24 mouse cellular contexts compared by ENCODE assay signal in the genomic region with DNA sequence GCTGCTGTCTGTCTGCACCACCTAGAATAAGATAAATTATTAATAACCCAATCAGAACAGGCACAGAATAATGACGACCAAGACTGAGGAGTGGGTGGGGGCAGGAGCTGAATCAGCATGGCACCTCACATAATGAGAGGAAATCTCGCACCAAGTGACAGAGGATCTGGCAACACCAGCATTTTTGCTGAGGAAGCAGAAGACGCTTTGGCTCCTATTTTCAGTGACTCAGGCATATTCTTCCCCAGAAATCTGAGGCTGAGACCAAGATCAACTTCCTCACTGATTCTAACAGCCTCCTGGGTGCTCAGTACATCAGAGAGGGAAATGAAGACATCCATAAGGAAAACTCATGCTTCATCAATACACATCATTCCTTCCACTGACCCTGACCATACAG.
"Had no signal": no experiment of that assay in that cellular context is flagged by ENCODE, and none has a peak within 500 bp of the region (broad histone marks: within the 10 kb centered on the region; RNA-seq: fewer than 3 reads in every experiment).

No protein-coding gene starts in this region.

- H3K9me3 ChIP-seq: heart, embryonic 13.5 days; heart, embryonic 15.5 days; hindbrain, embryonic 13.5 days; hindbrain, embryonic 15.5 days; kidney, embryonic 15.5 days; limb, embryonic 10.5 days; limb, embryonic 12.5 days had no signal

- H3K27ac ChIP-seq: heart, adult 2 months; heart, embryonic 13.5 days; heart, embryonic 15.5 days; hindbrain, embryonic 13.5 days; hindbrain, embryonic 15.5 days; hindbrain, postnatal 0 days; kidney, embryonic 15.5 days; kidney, postnatal 0 days; layer of hippocampus, adult 2 months; left cerebral cortex, adult 2 months; limb, embryonic 10.5 days; limb, embryonic 12.5 days had no signal

- H3K36me3 ChIP-seq: heart, embryonic 13.5 days; heart, embryonic 15.5 days; kidney, embryonic 15.5 days; limb, embryonic 10.5 days; limb, embryonic 12.5 days had no signal

- DNase-seq: gastrocnemius, postnatal 14 days; gastrocnemius, postnatal 36 days; heart, adult 2 months; heart, postnatal 14 days; heart, postnatal 36 days; kidney, adult 11 months; kidney, adult 2 months; kidney, adult 9 months; kidney, postnatal 14 days; kidney, postnatal 36 days; liver had no signal

- H3K4me1 ChIP-seq: heart, embryonic 13.5 days; heart, embryonic 15.5 days; hindbrain, embryonic 13.5 days; hindbrain, embryonic 15.5 days; limb, embryonic 12.5 days had no signal

- H3K9ac ChIP-seq: heart, embryonic 13.5 days; heart, embryonic 15.5 days; hindbrain, embryonic 13.5 days; hindbrain, embryonic 15.5 days; kidney, embryonic 15.5 days; limb, embryonic 12.5 days had no signal

- H3K4me2 ChIP-seq: heart, embryonic 13.5 days; heart, embryonic 15.5 days; hindbrain, embryonic 13.5 days; hindbrain, embryonic 15.5 days; kidney, embryonic 15.5 days; limb, embryonic 12.5 days; liver, embryonic 11.5 days had no signal

- H3K27me3 ChIP-seq: heart, embryonic 13.5 days; heart, embryonic 15.5 days; hindbrain, embryonic 13.5 days; hindbrain, embryonic 15.5 days; kidney, embryonic 15.5 days; limb, embryonic 12.5 days had no signal

- ATAC-seq: hindbrain, postnatal 0 days; intestine, embryonic 16.5 days had no signal

- H3K4me3 ChIP-seq: heart, adult 2 months; heart, embryonic 13.5 days; heart, embryonic 15.5 days; hindbrain, embryonic 13.5 days; hindbrain, embryonic 15.5 days; kidney, embryonic 15.5 days; layer of hippocampus, adult 2 months; left cerebral cortex, adult 2 months; limb, embryonic 10.5 days; limb, embryonic 12.5 days had no signal
